In genomic region chr16:5422041-5422440, GRCm38 (mm10) we compare ENCODE assay signal across 14 mouse cellular contexts.
"Had no signal": no experiment of that assay in that cellular context is flagged by ENCODE, and none has a peak within 500 bp of the region (broad histone marks: within the 10 kb centered on the region; RNA-seq: fewer than 3 reads in every experiment).

No protein-coding gene starts in this region.

- H3K4me2 ChIP-seq: kidney, embryonic 15.5 days; limb, embryonic 15.5 days; liver, embryonic 12.5 days; lung, embryonic 15.5 days; midbrain, embryonic 11.5 days had no signal

- H3K9ac ChIP-seq: kidney, embryonic 15.5 days; limb, embryonic 15.5 days; liver, embryonic 12.5 days; lung, embryonic 15.5 days had no signal

- H3K27me3 ChIP-seq: kidney, embryonic 15.5 days; limb, embryonic 15.5 days; liver, embryonic 12.5 days; lung, embryonic 15.5 days had no signal

- ATAC-seq: liver, embryonic 12.5 days had no signal

- H3K4me1 ChIP-seq: kidney, embryonic 15.5 days; liver, embryonic 12.5 days; lung, embryonic 15.5 days had no signal

- H3K36me3 ChIP-seq: kidney, embryonic 15.5 days; limb, embryonic 15.5 days; liver, embryonic 12.5 days; lung, embryonic 15.5 days had no signal

- H3K27ac ChIP-seq: kidney, embryonic 15.5 days; left cerebral cortex, adult 2 months; limb, embryonic 15.5 days; liver, embryonic 12.5 days; lung, embryonic 15.5 days; macrophage had no signal

- DNase-seq: kidney, postnatal 14 days; lung, postnatal 14 days; right cerebral cortex, postnatal 4 days; spleen, adult 18-20 months; thymus, adult 2 months; thymus, postnatal 25 days had no signal

- H3K4me3 ChIP-seq: kidney, embryonic 15.5 days; left cerebral cortex, adult 2 months; limb, embryonic 15.5 days; liver, embryonic 12.5 days; lung, embryonic 15.5 days; megakaryocyte, embryonic 14.5 days had no signal

- H3K9me3 ChIP-seq: kidney, embryonic 15.5 days; limb, embryonic 15.5 days; liver, embryonic 12.5 days; lung, embryonic 15.5 days; megakaryocyte, embryonic 14.5 days had no signal
